Mouse (Mus musculus) lung, adult 2 months (tissue): ENCODE measurements around the gene A1cf.

Experiments
- CTCF ChIP-seq: fragments of 200-500 bp; IDR thresholded peaks from 2 replicates; pipeline ENCODE4 v1.5.1; 2011; ENCODE audit warnings: mild to moderate bottlenecking, low read length, control low read depth; ENCODE audit not compliant: insufficient read depth
- POLR2A ChIP-seq: fragments of 200-500 bp; IDR thresholded peaks from 2 replicates; pipeline ENCODE4 v1.6.1; 2011; ENCODE audit warnings: low read depth, mild to moderate bottlenecking, control low read depth, low read length, borderline replicate concordance; ENCODE audit errors: extremely low read depth

GRCm38 (mm10) chr19:31834250-31834649 is 34.3 kb upstream of the A1cf start:
- no peak for TF ChIP-seq CTCF
- TF ChIP-seq POLR2A: no peak
